In genomic region chr4:134154354-134154753, GRCm38 (mm10) we compare ENCODE assay signal across 21 mouse cellular contexts. TPM values are rescaled to one million over a fixed set of nuclear protein-coding genes. Genes with fewer than 3 reads are reported as not detected.
A peak's percentile ranks its signal among the peaks of the same experiment; 100 is the strongest.
DNase-seq lines count a peak whose midpoint lies in the region; ATAC-seq and TF ChIP-seq lines count a peak whose summit lies in the region.
"Had no signal": no experiment of that assay in that cellular context is flagged by ENCODE, and none has a peak within 500 bp of the region (broad histone marks: within the 10 kb centered on the region; RNA-seq: fewer than 3 reads in every experiment).

No protein-coding gene starts in this region.

- WGBS in kidney, embryonic 14.5 days: 92% methylated on average over 3 of the region's 3 CpGs
- WGBS in lung, postnatal 0 days: 95% methylated on average over 3 of the region's 3 CpGs

- no peak overlapping the region for H3K27ac ChIP-seq in kidney, embryonic 14.5 days (ENCODE audit: low read depth, low read length)
- no peak overlapping the region for H3K27ac ChIP-seq in lung, postnatal 0 days (ENCODE audit: low read length)
- H3K27ac ChIP-seq: forebrain, embryonic 12.5 days; hindbrain, embryonic 12.5 days; liver, embryonic 15.5 days; midbrain, embryonic 13.5 days had no signal

- no peaks in the 10 kb centered on the region for H3K27me3 ChIP-seq in kidney, embryonic 14.5 days (ENCODE audit: control insufficient read depth, insufficient read depth, low read length)
- no peaks in the 10 kb centered on the region for H3K27me3 ChIP-seq in lung, postnatal 0 days (replicated peaks; ENCODE audit: insufficient read depth, low read length)
- H3K27me3 ChIP-seq: hindbrain, embryonic 12.5 days; liver, embryonic 15.5 days had no signal

- no peak for ATAC-seq in kidney, embryonic 14.5 days (ENCODE audit: low FRiP score, low TSS enrichment)
- ATAC-seq in lung, postnatal 0 days: no peak
- ATAC-seq in cerebellum, adult (ENCODE audit: insufficient number of reproducible peaks, low FRiP score, low TSS enrichment): no peak
- ATAC-seq: intestine, embryonic 16.5 days; midbrain, embryonic 13.5 days had no signal

- H3K4me1 ChIP-seq in kidney, embryonic 14.5 days (ENCODE audit: control insufficient read depth, insufficient read depth, low read length): no peaks in the 10 kb centered on the region
- H3K4me1 ChIP-seq in lung, postnatal 0 days (ENCODE audit: insufficient read depth, low read depth, low read length): no peaks in the 10 kb centered on the region; the same call in 1 of the 2 replicates
- H3K4me1 ChIP-seq: forebrain, embryonic 12.5 days; hindbrain, embryonic 12.5 days; midbrain, embryonic 13.5 days had no signal

- H3K4me2 ChIP-seq in kidney, embryonic 14.5 days (replicated peaks; ENCODE audit: low read depth, low read length): no peak overlapping the region
- H3K4me2 ChIP-seq in lung, postnatal 0 days (replicated peaks; ENCODE audit: low read depth, low read length): no peak overlapping the region
- H3K4me2 ChIP-seq: forebrain, embryonic 12.5 days; hindbrain, embryonic 12.5 days; liver, embryonic 15.5 days; midbrain, embryonic 13.5 days had no signal

- no peaks in the 10 kb centered on the region for H3K9me3 ChIP-seq in kidney, embryonic 14.5 days (ENCODE audit: control insufficient read depth, low read length)
- H3K9me3 ChIP-seq in lung, postnatal 0 days (ENCODE audit: low read length): no peaks in the 10 kb centered on the region
- H3K9me3 ChIP-seq: forebrain, embryonic 12.5 days; hindbrain, embryonic 12.5 days; liver, embryonic 15.5 days; midbrain, embryonic 13.5 days had no signal

- DNase-seq in gastrocnemius, adult 18-20 months (ENCODE audit: low spot score): peak; percentile 82
- no peak for DNase-seq in gastrocnemius, postnatal 10 days
- peak; percentile 70 for DNase-seq in kidney, adult 8-10 months
- peak; percentile 69 for DNase-seq in gastrocnemius, postnatal 25 days
- peak; percentile 89 for DNase-seq in skeletal muscle tissue, adult 2 months (ENCODE audit: low read depth, low spot score)
- DNase-seq in lung, postnatal 0 days (ENCODE audit: low spot score): no peak
- DNase-seq: cerebellum, adult 11 months; left cerebral cortex, postnatal 4 days; lung, postnatal 36 days; right cerebral cortex, postnatal 25 days; thymus, postnatal 14 days had no signal

- H3K4me3 ChIP-seq in kidney, embryonic 14.5 days (ENCODE audit: low read length): no peak overlapping the region
- no peak overlapping the region for H3K4me3 ChIP-seq in lung, postnatal 0 days (ENCODE audit: low read depth, low read length)
- H3K4me3 ChIP-seq: forebrain, embryonic 12.5 days; hindbrain, embryonic 12.5 days; liver, embryonic 15.5 days; midbrain, embryonic 13.5 days had no signal

- no peak for TF ChIP-seq EP300 in lung, postnatal 0 days (IDR thresholded peaks at IDR 0.05)

- H3K36me3 ChIP-seq in kidney, embryonic 14.5 days (ENCODE audit: control insufficient read depth, insufficient read depth, low read length): peaks cover 32% of the 10 kb centered on the region
- 0 out of 2 replicates have a peak, but pooled peaks cover 9% of the 10 kb centered on the region for H3K36me3 ChIP-seq in lung, postnatal 0 days (ENCODE audit: insufficient read depth, low read length)

- no peak overlapping the region for H3K9ac ChIP-seq in kidney, embryonic 14.5 days (ENCODE audit: low read depth, low read length)
- H3K9ac ChIP-seq in lung, postnatal 0 days (replicated peaks; ENCODE audit: low read depth): no peak overlapping the region
- H3K9ac ChIP-seq: forebrain, embryonic 12.5 days; hindbrain, embryonic 12.5 days; liver, embryonic 15.5 days; midbrain, embryonic 13.5 days had no signal

- no peak for TF ChIP-seq CTCF in lung, postnatal 0 days (IDR thresholded peaks at IDR 0.05)

RNA-seq across cellular contexts. Expression of gene Sh3bgrl3, which starts 25.8 kb away (rescaled TPM):
- 10 to 100 TPM; 14.1 to 19.8 TPM for total RNA-seq in gastrocnemius, adult 18-20 months (2021)
- 10 to 100 TPM; 44.9 to 59.6 TPM for total RNA-seq in gastrocnemius, postnatal 10 days (2021)
- 424 TPM in 2 replicates for polyA plus RNA-seq in kidney, embryonic 14.5 days (2014; fragmentation: Nextera tagmentation; extraction: Ambion mirVana)
- 10 to 100 TPM; 19.1 to 26.6 TPM for total RNA-seq in gastrocnemius, postnatal 25 days (2021)
- polyA plus RNA-seq in lung, postnatal 0 days (2015; fragmentation: Nextera tagmentation; extraction: Ambion mirVana): 476 and 513 TPM in 2 replicates

RNA-seq across cellular contexts. Expression of gene Cep85, which starts 32.6 kb away (rescaled TPM):
- total RNA-seq in gastrocnemius, adult 18-20 months (2021): 10 to 100 TPM; 58.4 to 80.2 TPM
- 10 to 100 TPM; 50.5 to 55.0 TPM for total RNA-seq in gastrocnemius, postnatal 10 days (2021)
- polyA plus RNA-seq in kidney, embryonic 14.5 days (2014; fragmentation: Nextera tagmentation; extraction: Ambion mirVana): 98.0 and 123 TPM in 2 replicates
- total RNA-seq in gastrocnemius, postnatal 25 days (2021): 10 to 100 TPM; 38.9 to 63.2 TPM
- 36.6 and 74.1 TPM in 2 replicates for polyA plus RNA-seq in lung, postnatal 0 days (2015; fragmentation: Nextera tagmentation; extraction: Ambion mirVana)

RNA-seq across cellular contexts. Expression of gene Gm7534, which starts 48.5 kb away (rescaled TPM):
- total RNA-seq in gastrocnemius, adult 18-20 months (2021): not detected
- not detected for total RNA-seq in gastrocnemius, postnatal 10 days (2021)
- polyA plus RNA-seq in kidney, embryonic 14.5 days (2014; fragmentation: Nextera tagmentation; extraction: Ambion mirVana): 0.34 and 0.50 TPM in 2 replicates
- total RNA-seq in gastrocnemius, postnatal 25 days (2021): not detected
- polyA plus RNA-seq in lung, postnatal 0 days (2015; fragmentation: Nextera tagmentation; extraction: Ambion mirVana): not detected in 2 replicates
- total RNA-seq: common myeloid progenitor, adult 5-6 weeks; layer of hippocampus, postnatal 14 days; left cerebral cortex, postnatal 4 days had no signal
- polyA plus RNA-seq: forebrain, embryonic 12.5 days; hindbrain, embryonic 12.5 days; intestine, embryonic 16.5 days; liver, embryonic 15.5 days; midbrain, embryonic 13.5 days; stomach, embryonic 14.5 days had no signal

RNA-seq across cellular contexts. Expression of gene Ubxn11, which starts 52.0 kb away (rescaled TPM):
- 1 to 10 TPM; 1.3 to 1.6 TPM for total RNA-seq in gastrocnemius, adult 18-20 months (2021)
- 1 to 10 TPM in 1 of 2 experiments, under 1 TPM in 1; 0.73 to 1.7 TPM for total RNA-seq in gastrocnemius, postnatal 10 days (2021)
- polyA plus RNA-seq in kidney, embryonic 14.5 days (2014; fragmentation: Nextera tagmentation; extraction: Ambion mirVana): 9.3 and 12.4 TPM in 2 replicates
- total RNA-seq in gastrocnemius, postnatal 25 days (2021): 1 to 10 TPM; 1.0 to 1.3 TPM
- polyA plus RNA-seq in lung, postnatal 0 days (2015; fragmentation: Nextera tagmentation; extraction: Ambion mirVana): 10.3 and 11.3 TPM in 2 replicates

RNA-seq across cellular contexts. Expression of gene Cd52, which starts 59.5 kb away (rescaled TPM):
- under 1 TPM; 0.84 to 1.00 TPM for total RNA-seq in gastrocnemius, adult 18-20 months (2021)
- 1 to 10 TPM in 1 of 2 experiments, under 1 TPM in 1; 0.70 to 2.1 TPM for total RNA-seq in gastrocnemius, postnatal 10 days (2021)
- polyA plus RNA-seq in kidney, embryonic 14.5 days (2014; fragmentation: Nextera tagmentation; extraction: Ambion mirVana): 8.9 and 12.1 TPM in 2 replicates
- 1 to 10 TPM in 1 of 2 experiments, under 1 TPM in 1; 0.61 to 1.2 TPM for total RNA-seq in gastrocnemius, postnatal 25 days (2021)
- 65.8 and 65.9 TPM in 2 replicates for polyA plus RNA-seq in lung, postnatal 0 days (2015; fragmentation: Nextera tagmentation; extraction: Ambion mirVana)

Comparison
In these comparisons a context has a peak if more than half of its experiments do, and no peak if none do; other contexts are left out.
1. DNase-seq: peak in gastrocnemius, adult 18-20 months (single experiment), kidney, adult 8-10 months (2 of 2), gastrocnemius, postnatal 25 days (single experiment) and skeletal muscle tissue, adult 2 months (single experiment); none in gastrocnemius, postnatal 10 days (single experiment) and lung, postnatal 0 days (single experiment).